Mouse (Mus musculus) C2C12 (cell line): ENCODE measurements around the gene Trmt1.

Experiments
- CEBPB ChIP-seq: IDR thresholded peaks from one replicate; pipeline ENCODE4 v1.6.1; 2011; ENCODE audit warnings: low read depth, mild to moderate bottlenecking, control low read depth, moderate library complexity
- CTCF ChIP-seq: IDR thresholded peaks from one replicate; pipeline ENCODE4 v1.5.1; 2011; ENCODE audit not compliant: control insufficient read depth, insufficient read depth, insufficient read length
- FOSL1 ChIP-seq: IDR thresholded peaks from one replicate; pipeline ENCODE4 v1.8.0; 2011; ENCODE audit warnings: mild to moderate bottlenecking, low read length; ENCODE audit not compliant: poor library complexity, insufficient read depth, severe bottlenecking
- MAX ChIP-seq: IDR thresholded peaks from one replicate; pipeline ENCODE4 v1.6.1; 2011; ENCODE audit warnings: mild to moderate bottlenecking, control low read depth
- MYOD1 ChIP-seq: IDR thresholded peaks from one replicate; pipeline ENCODE4 v1.6.1; 2011; ENCODE audit warnings: low read depth; ENCODE audit not compliant: control insufficient read depth, insufficient read length
- MYOG ChIP-seq: IDR thresholded peaks from one replicate; pipeline ENCODE4 v1.6.1; 2011; ENCODE audit not compliant: control insufficient read depth, insufficient read length; ENCODE audit errors: extremely low read depth
- USF1 ChIP-seq: IDR thresholded peaks from one replicate; pipeline ENCODE4 v1.6.1; 2011; ENCODE audit warnings: low read depth, mild to moderate bottlenecking, control low read depth, moderate library complexity

- TF ChIP-seq CTCF (no peak), FOSL1 (no peak), MYOD1 (no peak), MAX (no peak), USF1 (no peak), MYOG (no peak), CEBPB (no peak)
Measured at GRCm38 (mm10) chr8:84734680-84735079, 48.6 kb downstream of the Trmt1 start.
